Mouse (Mus musculus) layer of hippocampus, adult 2 months (tissue): ENCODE results near the gene Erfe. TPM values are rescaled to one million over a fixed set of nuclear protein-coding genes. Genes with fewer than 3 reads are reported as not detected.

Experiments used
- DNase-seq, 2 experiments: peaks; one replicate each; pipeline ENCODE4 v3.0.0; 2022; ENCODE audit warnings: low spot score in 2 of 2
- H3K27ac ChIP-seq: fragments of 200-600 bp; 2 replicates; pipeline ENCODE4 v1.8.1; 2022
- H3K4me3 ChIP-seq: fragments of 200-600 bp; 2 replicates; pipeline ENCODE4 v1.8.1; 2022; ENCODE audit warnings: mild to moderate bottlenecking
- CTCF ChIP-seq: fragments of 200-600 bp; conservative IDR thresholded peaks from 2 replicates; pipeline ENCODE4 v1.8.1; 2022; ENCODE audit warnings: antibody characterized with exemption, mild to moderate bottlenecking, moderate library complexity
- total RNA-seq, 2 experiments: library from RNA; stranded (reverse); gene quantifications; 2 replicates each; pipeline ENCODE4 v1.2.3; 2021

Gene Erfe
- total RNA-seq, 2 experiments from 2014 or later: not detected

GRCm38 (mm10) chr1:91398260-91399062 is 32.2 kb downstream of the Erfe start, which contains the start of gene Ilkap:
TSS of gene Ilkap (minus strand) at chr1:91398815.
- DNase-seq: peak; percentile 71 to 77
- no peak for TF ChIP-seq CTCF

GRCm38 (mm10) chr1:91404976-91405375 is 38.7 kb downstream of the Erfe start:
- no peak for TF ChIP-seq CTCF
- Histone ChIP-seq H3K27ac (no peak overlapping the region), H3K4me3 (no peak overlapping the region)
- DNase-seq: no peak

More at GRCm38 (mm10) chr1:91398260-91399062, 32.2 kb downstream of the Erfe start, which contains the start of gene Ilkap:
- Histone ChIP-seq H3K4me3 (peak within 1 kb of the TSS; percentile 83), H3K27ac (peak within 1 kb of the TSS; percentile 99)

GRCm38 (mm10) chr1:91405406-91406169 is 39.4 kb downstream of the Erfe start:
- Histone ChIP-seq H3K4me3 (peak overlapping the region; percentile 3; the same call in 1 of the 2 replicates), H3K27ac (no peak overlapping the region)
- DNase-seq: no peak
- TF ChIP-seq CTCF: no peak

DNA sequence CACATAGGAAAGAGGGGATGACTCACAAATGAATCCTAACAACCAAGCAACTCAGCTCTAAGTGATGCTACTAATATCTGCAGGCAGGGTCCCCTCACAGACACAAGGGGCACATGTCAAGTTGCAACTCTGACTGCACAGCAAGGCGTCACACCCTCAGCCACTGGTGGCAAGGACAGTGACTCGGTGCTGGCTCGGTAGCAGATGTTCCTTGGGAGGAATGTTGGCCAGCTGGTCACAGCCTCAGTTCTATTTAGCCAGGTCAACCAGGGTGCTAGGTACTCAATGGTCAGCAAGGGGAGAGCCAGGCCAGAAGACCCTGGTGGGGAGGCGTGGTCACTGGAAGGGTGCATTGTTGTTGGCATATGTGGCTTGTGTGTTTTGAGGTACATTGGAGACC is 41.6 kb downstream of the Erfe start:
- no peak for TF ChIP-seq CTCF

DNA sequence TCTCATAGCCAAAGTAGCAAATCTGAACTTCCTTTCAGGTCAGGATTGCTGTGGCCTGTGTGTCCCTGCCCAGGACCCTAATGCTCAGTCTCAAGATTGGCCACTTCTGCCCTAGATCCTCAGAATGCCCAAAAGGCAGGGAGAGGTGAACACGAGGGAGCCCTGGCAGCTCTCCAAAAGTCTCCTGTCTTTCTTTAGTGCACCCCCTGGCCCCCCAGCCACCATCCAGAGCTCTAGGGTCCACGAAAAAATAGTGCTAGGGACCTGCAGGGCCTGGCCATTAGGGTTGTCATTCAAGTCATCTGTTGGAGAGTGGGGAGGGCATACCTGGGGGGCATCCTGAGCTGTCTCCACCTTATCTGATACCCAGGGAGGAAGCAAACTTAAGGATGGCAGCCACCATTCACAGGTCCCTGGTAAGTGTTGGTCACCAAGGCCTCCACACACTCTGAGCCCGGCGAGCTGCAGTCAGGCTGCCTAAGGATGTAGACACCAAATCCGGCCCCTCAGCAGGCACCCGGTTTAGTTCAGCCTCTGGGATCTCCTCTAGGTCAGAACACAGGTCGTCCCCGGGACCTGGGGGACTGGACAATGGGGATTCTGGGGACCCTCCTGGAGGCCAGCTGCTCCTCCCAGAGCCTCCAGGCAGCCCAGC is 45.5 kb downstream of the Erfe start:
- Histone ChIP-seq H3K4me3 (peak overlapping the region; percentile 82), H3K27ac (peak overlapping the region; percentile 79; the same call in 1 of the 2 replicates)
- no peak for TF ChIP-seq CTCF
- DNase-seq: no peak

More for the DNA sequence above, 41.6 kb downstream of the Erfe start:
- Histone ChIP-seq H3K4me3 (no peak overlapping the region), H3K27ac (no peak overlapping the region)
- no peak for DNase-seq

- TF ChIP-seq CTCF: peak; percentile 17; the same call in 1 of the 2 replicates
- peak overlapping the region; percentile 79; the same call in 1 of the 2 replicates for H3K27ac ChIP-seq
- DNase-seq: no peak
- peak overlapping the region; percentile 82 for H3K4me3 ChIP-seq
These were observed 46.2 kb downstream of the Erfe start for GRCm38 (mm10) chr1:91412286-91413029.

GRCm38 (mm10) chr1:91413030-91413506 is 46.8 kb downstream of the Erfe start:
- DNase-seq: peak; percentile 87 to 92
- peak overlapping the region; percentile 82 for H3K4me3 ChIP-seq

DNA sequence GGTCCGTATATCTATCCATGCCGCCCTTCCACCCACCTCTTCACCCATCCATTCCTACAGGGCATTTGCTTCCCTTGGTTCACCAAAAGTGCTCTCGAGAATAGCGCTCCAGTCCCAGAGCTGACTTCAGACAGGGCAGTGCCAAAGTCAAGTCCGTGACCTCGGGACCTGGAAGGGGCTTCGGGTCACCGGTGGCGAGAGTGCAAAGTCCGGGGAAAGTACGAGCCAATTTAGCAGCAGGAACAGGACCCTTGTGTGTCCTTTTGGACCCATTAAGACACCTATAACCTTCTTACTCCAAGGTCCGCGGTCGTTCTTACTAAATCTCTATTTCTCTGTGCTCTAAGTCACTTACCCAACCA is 47.3 kb downstream of the Erfe start:
- Histone ChIP-seq H3K4me3 (peak overlapping the region; percentile 82), H3K27ac (peak overlapping the region; percentile 79)
- DNase-seq: no peak
- no peak for TF ChIP-seq CTCF

More at GRCm38 (mm10) chr1:91413030-91413506, 46.8 kb downstream of the Erfe start:
- H3K27ac ChIP-seq: peak overlapping the region; percentile 79
- no peak for TF ChIP-seq CTCF

GRCm38 (mm10) chr1:91413898-91414594 is 47.8 kb downstream of the Erfe start, which contains the start of gene Hes6:
TSS of gene Hes6 (minus strand) at chr1:91414038.
- Histone ChIP-seq H3K27ac (peak within 1 kb of the TSS; percentile 79), H3K4me3 (peak within 1 kb of the TSS; percentile 82)
- DNase-seq: peak; percentile 41 to 49
- TF ChIP-seq CTCF: no peak

DNA sequence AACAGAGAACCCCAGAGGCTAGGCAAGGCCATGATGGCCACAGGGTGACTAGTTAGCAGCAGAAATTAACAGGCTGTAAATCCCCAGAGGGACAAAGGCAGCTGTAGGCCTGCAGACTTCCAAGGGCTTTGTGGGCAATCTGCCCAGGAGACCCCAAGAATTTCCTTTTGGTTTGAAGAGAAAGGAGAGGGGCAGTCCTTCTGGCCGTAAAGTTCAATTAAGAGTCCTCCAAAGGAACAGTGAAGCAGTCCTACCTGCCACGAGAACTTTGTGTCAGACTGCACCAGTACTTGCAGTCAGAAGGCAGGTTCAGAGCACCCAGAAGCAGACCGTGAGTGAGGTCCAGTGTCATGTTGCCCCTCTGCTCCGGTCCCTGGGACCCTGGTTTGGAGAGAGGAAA is 48.7 kb downstream of the Erfe start:
- no peak overlapping the region for H3K27ac ChIP-seq
- DNase-seq: no peak
- TF ChIP-seq CTCF: no peak
- no peak overlapping the region for H3K4me3 ChIP-seq

GRCm38 (mm10) chr1:91415311-91415710 is 49.1 kb downstream of the Erfe start:
- Histone ChIP-seq H3K4me3 (no peak overlapping the region), H3K27ac (no peak overlapping the region)
- TF ChIP-seq CTCF: no peak
- DNase-seq: no peak
